ENCODE assay signal across 7 mouse cellular contexts in the genomic region with DNA sequence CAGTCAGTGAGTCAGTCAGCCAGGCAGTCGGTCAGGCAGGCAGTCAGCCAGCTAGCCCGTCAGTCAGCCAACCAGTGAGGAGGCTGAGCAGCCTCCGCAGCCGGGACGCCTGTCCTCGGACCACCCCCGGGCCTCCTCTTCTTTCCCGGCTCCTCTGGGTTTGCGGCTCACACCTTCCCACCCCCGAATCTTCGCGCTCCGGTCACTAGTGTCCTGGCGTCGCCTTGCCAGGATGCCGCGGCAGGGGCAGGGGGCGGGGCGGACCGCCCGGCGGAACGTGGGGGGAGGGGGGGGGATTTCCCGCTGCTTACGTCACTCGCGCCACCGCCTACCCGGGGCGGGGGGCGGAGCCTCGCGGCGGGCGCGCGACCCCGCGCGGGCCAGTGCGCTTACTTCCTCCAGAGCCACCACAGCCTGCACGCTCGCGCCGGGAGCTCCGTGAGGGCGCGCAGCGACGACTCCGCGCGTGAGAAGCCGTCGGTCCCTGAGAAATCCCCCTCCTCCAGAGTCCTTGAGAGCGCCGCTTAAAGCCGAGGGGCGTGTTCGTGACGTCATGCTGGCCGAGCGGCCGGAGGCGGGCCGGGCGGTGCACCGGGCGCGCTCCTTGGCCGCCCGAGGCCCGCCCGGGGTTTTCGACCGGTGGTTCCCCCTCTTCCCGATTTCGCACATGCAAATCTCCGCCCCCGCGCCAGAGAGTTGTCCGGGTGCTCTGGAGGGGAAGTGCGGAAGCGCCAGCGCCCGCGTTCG. TPM values are rescaled to one million over a fixed set of nuclear protein-coding genes. Genes with fewer than 3 reads are reported as not detected.
DNase-seq lines count a peak whose midpoint lies in the region; ATAC-seq and TF ChIP-seq lines count a peak whose summit lies in the region.

Gene Rel (minus strand): TSS at position 211 of the 747 bp plus-strand sequence.

- no peak for TF ChIP-seq CTCF in kidney, adult 2 months (conservative IDR thresholded peaks at IDR 0.05; ENCODE audit: insufficient read depth, insufficient read length, low read depth, low read length)
- TF ChIP-seq CTCF in spleen, adult 2 months (IDR thresholded peaks at IDR 0.05; ENCODE audit: extremely low read depth, insufficient read depth, insufficient read length, insufficient replicate concordance) = no peak

- H3K27me3 ChIP-seq in embryonic facial prominence, embryonic 12.5 days = peaks cover 5% of the 10 kb centered on the region; the same call in 1 of the 2 replicates
- H3K27me3 ChIP-seq in kidney, adult 2 months (replicated peaks; ENCODE audit: control insufficient read depth, insufficient read depth, low read length) = no peaks in the 10 kb centered on the region
- H3K27me3 ChIP-seq in limb, embryonic 12.5 days = 0 out of 2 replicates have a peak, but pooled peaks cover 3% of the 10 kb centered on the region
- 0 out of 2 replicates have a peak, but pooled peaks cover 7% of the 10 kb centered on the region for H3K27me3 ChIP-seq in midbrain, embryonic 15.5 days (replicated peaks)
- no peaks in the 10 kb centered on the region for H3K27me3 ChIP-seq in spleen, adult 2 months (ENCODE audit: control insufficient read depth, insufficient read depth, low read length)

- peak within 1 kb of the TSS; percentile 84 for H3K27ac ChIP-seq in embryonic facial prominence, embryonic 12.5 days
- peak within 1 kb of the TSS; percentile 98 for H3K27ac ChIP-seq in kidney, adult 2 months (ENCODE audit: insufficient read depth, low read depth, low read length)
- H3K27ac ChIP-seq in limb, embryonic 12.5 days = peak within 1 kb of the TSS; percentile 88
- H3K27ac ChIP-seq in midbrain, embryonic 15.5 days = peak within 1 kb of the TSS; percentile 83
- H3K27ac ChIP-seq in spleen, adult 2 months (ENCODE audit: insufficient read depth, low read length) = peak within 1 kb of the TSS; percentile 100

- no peaks in the 10 kb centered on the region for H3K36me3 ChIP-seq in embryonic facial prominence, embryonic 12.5 days
- H3K36me3 ChIP-seq in kidney, adult 2 months (ENCODE audit: control insufficient read depth, insufficient read depth, low read length) = no peaks in the 10 kb centered on the region
- H3K36me3 ChIP-seq in limb, embryonic 12.5 days = no peaks in the 10 kb centered on the region
- no peaks in the 10 kb centered on the region for H3K36me3 ChIP-seq in midbrain, embryonic 15.5 days (replicated peaks)
- H3K36me3 ChIP-seq in spleen, adult 2 months (ENCODE audit: control insufficient read depth, insufficient read depth, low read length) = no peaks in the 10 kb centered on the region

- DNase-seq in adrenal gland, postnatal 14 days = peak; percentile 96
- DNase-seq in heart, adult 18-20 months = peak; percentile 96
- DNase-seq in kidney, adult 2 months = peak; percentile 96
- DNase-seq in spleen, adult 2 months (ENCODE audit: low read depth in 1 of 2, low spot score in 2 of 2) = peak; percentile 85 to 89

- no peaks in the 10 kb centered on the region for H3K9me3 ChIP-seq in embryonic facial prominence, embryonic 12.5 days
- 0 out of 2 replicates have a peak, but pooled peaks cover 3% of the 10 kb centered on the region for H3K9me3 ChIP-seq in limb, embryonic 12.5 days
- H3K9me3 ChIP-seq in midbrain, embryonic 15.5 days = no peaks in the 10 kb centered on the region

- H3K4me3 ChIP-seq in embryonic facial prominence, embryonic 12.5 days = peak within 1 kb of the TSS; percentile 75
- peak within 1 kb of the TSS; percentile 93 for H3K4me3 ChIP-seq in kidney, adult 2 months (ENCODE audit: insufficient read depth, low read depth, low read length)
- peak within 1 kb of the TSS; percentile 69 for H3K4me3 ChIP-seq in limb, embryonic 12.5 days (replicated peaks)
- peak within 1 kb of the TSS; percentile 85 for H3K4me3 ChIP-seq in midbrain, embryonic 15.5 days
- peak within 1 kb of the TSS; percentile 80 for H3K4me3 ChIP-seq in spleen, adult 2 months (ENCODE audit: extremely low read depth, insufficient read depth, insufficient read length)

- TF ChIP-seq POLR2A in kidney, adult 2 months (IDR thresholded peaks at IDR 0.05; ENCODE audit: low read depth, low read length) = peak; percentile 34
- peak; percentile 93 for TF ChIP-seq POLR2A in spleen, adult 2 months (IDR thresholded peaks at IDR 0.05; ENCODE audit: low read depth, low read length)

- under 1% methylated on average over 85 of the region's 88 CpGs for WGBS in embryonic facial prominence, embryonic 12.5 days
- WGBS in kidney, adult 2 months = under 1% methylated on average over 87 of the region's 88 CpGs
- WGBS in limb, embryonic 12.5 days = under 1% methylated on average over 82 of the region's 88 CpGs
- WGBS in midbrain, embryonic 15.5 days = 0% methylated on average over 76 of the region's 88 CpGs
- WGBS in spleen, adult 2 months = under 1% methylated on average over 83 of the region's 88 CpGs

- H3K4me1 ChIP-seq in embryonic facial prominence, embryonic 12.5 days = no peaks in the 10 kb centered on the region
- peaks cover 5% of the 10 kb centered on the region; the same call in 1 of the 2 replicates for H3K4me1 ChIP-seq in kidney, adult 2 months (ENCODE audit: control insufficient read depth, insufficient read depth, low read length)
- 0 out of 2 replicates have a peak, but pooled peaks cover 3% of the 10 kb centered on the region for H3K4me1 ChIP-seq in limb, embryonic 12.5 days (replicated peaks)
- peaks cover 13% of the 10 kb centered on the region; the same call in 1 of the 2 replicates for H3K4me1 ChIP-seq in midbrain, embryonic 15.5 days
- peaks cover 5% of the 10 kb centered on the region for H3K4me1 ChIP-seq in spleen, adult 2 months (ENCODE audit: control insufficient read depth, insufficient read depth, insufficient read length)

- peak; percentile 93 for ATAC-seq in embryonic facial prominence, embryonic 12.5 days (ENCODE audit: insufficient number of reproducible peaks, insufficient read depth, low FRiP score, low TSS enrichment)
- peak; percentile 94 for ATAC-seq in limb, embryonic 12.5 days (ENCODE audit: insufficient number of reproducible peaks, insufficient read depth, low FRiP score, low TSS enrichment, low read depth)
- peak; percentile 96 for ATAC-seq in midbrain, embryonic 15.5 days (replicated peaks)

- H3K4me2 ChIP-seq in embryonic facial prominence, embryonic 12.5 days (replicated peaks) = peak within 1 kb of the TSS; percentile 76
- peak within 1 kb of the TSS; percentile 78 for H3K4me2 ChIP-seq in limb, embryonic 12.5 days
- peak within 1 kb of the TSS; percentile 71 for H3K4me2 ChIP-seq in midbrain, embryonic 15.5 days

- peak within 1 kb of the TSS; percentile 72 for H3K9ac ChIP-seq in embryonic facial prominence, embryonic 12.5 days
- peak within 1 kb of the TSS; percentile 75 for H3K9ac ChIP-seq in limb, embryonic 12.5 days (replicated peaks)
- H3K9ac ChIP-seq in midbrain, embryonic 15.5 days = peak within 1 kb of the TSS; percentile 74

RNA-seq across cellular contexts. Expression of gene Rel, which starts in this region (rescaled TPM):
- 7.4 and 7.8 TPM in 2 replicates for total RNA-seq in adrenal gland, postnatal 14 days (2021)
- 0.93 and 0.97 TPM in 2 replicates for polyA plus RNA-seq in embryonic facial prominence, embryonic 12.5 days (2016; fragmentation: Nextera tagmentation; extraction: Ambion mirVana)
- total RNA-seq in heart, adult 18-20 months (2021) = 1 to 10 TPM; 5.7 to 7.7 TPM
- 0.72 and 1.3 TPM in 2 replicates for polyA plus RNA-seq in kidney, adult 2 months (2012; rRNA removed)
- polyA plus RNA-seq in limb, embryonic 12.5 days (2016; fragmentation: Nextera tagmentation; extraction: Ambion mirVana) = 0.83 and 0.93 TPM in 2 replicates
- polyA plus RNA-seq in midbrain, embryonic 15.5 days (2015; fragmentation: Nextera tagmentation; extraction: Ambion mirVana) = 0.29 and 0.37 TPM in 2 replicates
- polyA plus RNA-seq in spleen, adult 2 months (2012; rRNA removed) = 12.4 and 13.6 TPM in 2 replicates

Comparison
In these comparisons a context has a peak if more than half of its experiments do, and no peak if none do; other contexts are left out.
1. Peak in every context shown above with its lines: DNase-seq, ATAC-seq, H3K4me3 ChIP-seq and H3K27ac ChIP-seq.
2. Peak in ATAC-seq, H3K4me3 ChIP-seq, H3K27ac ChIP-seq, H3K9ac ChIP-seq and H3K4me2 ChIP-seq in embryonic facial prominence, embryonic 12.5 days; RNA of the gene not detected or under 1 TPM.
3. Peak in ATAC-seq, H3K4me3 ChIP-seq, H3K27ac ChIP-seq, H3K9ac ChIP-seq and H3K4me2 ChIP-seq in limb, embryonic 12.5 days; RNA of the gene not detected or under 1 TPM.
4. Peak in ATAC-seq, H3K4me3 ChIP-seq, H3K27ac ChIP-seq, H3K9ac ChIP-seq and H3K4me2 ChIP-seq in midbrain, embryonic 15.5 days; RNA of the gene not detected or under 1 TPM.